Mouse (Mus musculus): Measurements from ENCODE around the gene Tmem200a.
"Not testable (repeated sequence)": the region's sequence is repeated elsewhere in the genome, so short reads cannot be mapped to it uniquely, and the experiment has no call there.

Tmem200a gene

DNA sequence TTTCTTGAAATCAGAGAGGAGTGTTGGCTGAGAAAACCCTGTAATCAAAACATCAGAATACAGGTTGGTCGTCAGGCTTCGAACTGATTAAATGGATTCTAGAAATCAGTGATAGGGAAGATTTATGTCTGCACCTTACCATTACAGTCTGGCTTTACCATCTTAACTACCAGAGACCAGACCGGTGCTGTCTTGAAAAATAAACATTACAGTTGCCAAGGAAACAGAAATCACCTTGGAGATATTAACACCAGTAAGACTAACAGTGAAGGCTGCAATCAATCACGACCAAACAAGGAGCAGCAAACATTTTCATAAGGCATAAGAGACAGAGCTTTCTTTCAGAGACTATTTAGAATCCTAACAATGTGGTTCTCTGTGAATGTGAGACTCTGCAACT, 116.0 kb downstream of the Tmem200a start:
- DNase-seq: no peak

DNA sequence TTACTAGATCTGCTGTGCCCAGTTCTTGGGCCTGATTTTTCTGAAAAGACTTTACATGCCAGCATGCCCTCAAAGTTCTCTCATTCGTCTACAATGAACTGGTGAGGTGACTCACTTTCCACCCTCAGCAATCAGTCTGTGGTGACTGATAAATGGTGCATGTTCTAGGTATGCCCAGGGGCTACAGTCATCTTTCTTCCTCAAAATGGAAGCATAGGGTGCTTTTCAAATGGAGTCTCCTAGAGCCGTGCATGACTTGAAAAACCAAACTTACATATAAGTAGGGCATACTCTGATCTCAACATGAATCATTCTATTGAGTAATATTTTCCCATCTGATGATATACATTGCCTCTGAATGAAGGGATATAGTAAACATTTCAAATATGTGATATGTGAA, 117.8 kb downstream of the Tmem200a start:
- DNase-seq: no peak

DNA sequence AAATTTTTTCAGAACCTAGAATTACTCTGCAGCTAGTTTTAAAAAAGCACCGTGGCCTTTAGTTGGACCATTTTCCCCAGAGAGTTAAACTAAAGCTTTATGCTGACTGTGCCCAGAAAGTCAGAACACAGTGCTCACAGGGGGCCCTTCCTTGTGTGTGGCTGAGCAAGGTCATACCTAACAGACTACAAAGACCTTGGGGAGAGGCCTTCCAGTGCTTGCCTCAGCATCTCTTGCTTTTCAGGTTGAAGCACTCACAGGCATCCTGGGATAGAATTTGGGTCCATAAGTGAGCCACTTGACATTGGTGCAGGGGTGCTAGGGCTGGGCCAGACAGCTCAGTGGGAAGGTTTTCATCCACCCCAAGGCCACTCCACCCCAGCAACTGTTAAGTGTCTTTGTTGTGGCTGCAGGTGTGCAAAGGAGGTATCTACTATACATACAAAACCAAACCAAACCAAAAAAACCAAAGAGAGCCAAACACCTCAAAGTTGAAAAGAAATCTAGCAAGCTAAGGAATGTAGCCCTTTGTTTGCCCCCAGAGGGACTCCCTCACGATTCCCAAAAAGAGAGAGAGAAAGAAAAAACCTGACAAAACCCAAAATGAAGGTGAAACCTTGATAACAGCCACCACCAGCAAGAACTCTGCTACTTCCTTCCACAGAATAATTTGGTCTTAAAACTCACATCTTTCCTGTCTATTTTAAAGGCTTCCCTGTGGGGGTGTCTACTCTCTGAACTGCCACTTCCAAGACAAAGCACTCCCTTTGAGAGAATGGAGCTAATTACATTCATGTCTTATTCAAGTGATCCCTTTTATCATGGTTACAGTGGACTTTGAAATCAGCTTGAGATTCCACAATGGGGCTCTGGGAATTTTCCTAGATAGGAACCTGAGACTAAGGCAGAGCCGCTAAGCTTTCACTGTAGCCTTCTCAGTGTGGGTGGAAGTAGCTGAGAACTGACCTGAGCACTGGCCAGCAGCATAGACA, 119.8 kb downstream of the Tmem200a start:
- no peak for DNase-seq

DNA sequence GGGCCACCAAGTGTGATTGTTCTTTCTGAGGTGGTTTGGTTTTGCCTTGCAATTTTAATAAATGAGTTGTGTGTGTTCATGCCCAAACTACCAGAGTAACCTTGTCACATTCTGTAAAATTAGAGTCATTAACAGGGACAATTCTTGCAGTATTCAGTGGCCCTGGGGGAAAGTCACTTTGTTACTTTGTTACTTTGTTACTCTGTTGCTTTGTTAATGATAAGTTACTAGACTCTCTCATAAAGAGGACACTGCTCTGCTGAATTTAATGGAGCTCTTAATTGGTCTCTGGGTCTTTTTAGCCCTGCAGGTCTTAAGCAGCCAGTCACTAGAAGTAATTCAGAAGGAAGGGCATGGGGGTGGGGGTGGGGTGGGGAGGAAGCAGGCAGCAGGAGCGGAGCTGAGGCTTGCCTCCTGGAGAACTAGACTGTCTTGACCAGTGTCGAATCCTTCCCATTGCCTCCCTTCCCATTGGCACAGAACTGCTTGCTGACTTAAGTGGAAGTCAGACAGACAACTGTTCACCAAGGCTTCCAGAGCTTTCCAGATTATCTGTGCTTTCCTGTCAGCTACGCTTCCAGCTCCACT, 124.1 kb downstream of the Tmem200a start:
- DNase-seq: no peak

DNA sequence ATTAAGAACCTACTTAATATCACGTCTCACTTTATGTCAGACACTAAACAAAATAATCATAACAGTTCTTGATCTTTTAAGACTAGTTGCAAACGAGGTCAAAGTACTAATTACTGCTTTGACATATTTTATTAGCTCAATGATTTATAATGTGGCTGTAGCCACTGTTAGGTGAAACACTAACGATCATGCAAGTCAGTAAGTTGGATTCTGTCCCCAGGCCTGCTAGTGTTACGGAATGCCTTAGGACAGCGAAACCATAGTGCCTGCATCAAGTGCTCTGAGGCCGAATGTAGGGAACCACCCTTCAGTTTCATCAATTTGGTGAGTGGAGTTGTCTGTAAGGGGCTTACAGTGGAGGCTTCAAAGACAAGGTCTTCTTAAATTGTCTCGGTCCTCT, 126.0 kb downstream of the Tmem200a start:
- DNase-seq: no peak

DNA sequence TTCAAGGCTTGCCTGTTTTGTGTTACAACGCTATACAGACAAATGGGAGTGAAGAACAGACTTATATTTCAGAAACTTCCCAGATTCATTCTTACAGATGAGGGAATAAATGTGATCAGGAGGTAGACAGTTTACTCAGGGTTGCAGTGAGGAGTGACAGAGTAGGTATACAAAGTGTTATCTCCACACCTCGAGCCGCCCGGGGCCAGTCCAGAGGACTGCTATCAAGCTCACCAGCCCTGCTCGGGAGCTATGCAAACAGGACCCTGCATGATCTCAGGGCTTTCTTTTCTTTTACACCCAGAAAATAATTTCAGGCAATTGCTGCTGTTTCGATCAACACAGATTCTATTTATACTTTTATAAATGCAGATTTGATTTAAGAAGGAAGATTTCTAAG, 126.7 kb downstream of the Tmem200a start:
- no peak for DNase-seq

DNA sequence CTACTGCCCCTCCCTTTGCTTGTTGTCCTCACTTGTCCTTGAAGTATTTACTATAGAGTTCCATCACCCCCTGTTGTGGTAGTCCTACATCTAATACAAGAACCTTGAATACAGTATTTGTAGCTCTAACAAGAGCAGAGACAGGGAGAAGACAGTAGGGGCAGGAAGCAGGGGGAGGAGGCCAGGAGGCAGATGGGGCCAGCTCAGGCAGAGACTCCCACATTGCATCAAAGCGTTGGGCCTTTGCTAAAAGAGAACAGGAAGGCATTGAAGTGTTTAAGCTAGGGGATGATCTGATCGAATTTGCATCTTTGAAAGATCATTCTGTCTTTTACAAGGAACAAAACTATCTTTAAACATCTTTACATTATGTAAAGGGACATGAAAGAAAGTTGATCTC, 133.0 kb downstream of the Tmem200a start:
- no peak for DNase-seq

DNA sequence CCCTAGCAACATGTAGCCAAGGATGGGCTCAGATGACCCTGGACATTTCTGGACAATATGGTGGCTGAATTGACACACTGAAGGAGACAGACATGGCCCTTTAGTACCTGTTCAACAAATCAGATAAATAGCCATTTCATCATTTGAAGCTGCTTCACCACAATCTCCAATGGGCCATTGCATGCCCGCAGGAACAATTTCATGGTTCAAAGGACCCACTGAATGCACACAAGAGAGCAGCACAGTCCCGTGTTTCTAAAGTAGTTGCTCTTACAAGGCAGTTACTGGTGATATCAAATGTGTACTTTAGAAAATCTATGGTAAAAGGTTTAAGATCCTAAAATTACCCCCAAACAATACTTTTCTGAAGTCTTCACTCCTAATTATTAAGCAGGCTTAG, 134.2 kb downstream of the Tmem200a start:
- no peak for DNase-seq

DNA sequence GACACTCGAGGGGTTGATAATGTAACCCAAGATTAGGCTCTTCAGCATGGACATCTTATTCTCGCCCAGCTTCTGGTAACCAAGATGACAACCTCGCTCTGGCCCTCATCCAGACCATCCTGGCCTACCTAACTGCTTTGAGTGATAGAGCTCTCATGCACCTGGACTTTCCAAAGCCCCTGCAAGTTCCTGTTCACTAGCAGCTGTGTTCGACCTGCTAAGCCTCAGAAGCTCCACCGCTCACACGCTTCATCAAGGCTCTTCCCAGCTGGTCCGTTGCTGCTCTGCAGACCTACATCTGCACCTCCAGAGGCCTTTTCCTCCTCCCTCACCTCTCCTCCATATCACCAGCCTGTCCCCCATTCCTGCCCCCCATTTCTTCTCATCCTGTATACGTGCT, 147.1 kb downstream of the Tmem200a start:
- DNase-seq: no peak

DNA sequence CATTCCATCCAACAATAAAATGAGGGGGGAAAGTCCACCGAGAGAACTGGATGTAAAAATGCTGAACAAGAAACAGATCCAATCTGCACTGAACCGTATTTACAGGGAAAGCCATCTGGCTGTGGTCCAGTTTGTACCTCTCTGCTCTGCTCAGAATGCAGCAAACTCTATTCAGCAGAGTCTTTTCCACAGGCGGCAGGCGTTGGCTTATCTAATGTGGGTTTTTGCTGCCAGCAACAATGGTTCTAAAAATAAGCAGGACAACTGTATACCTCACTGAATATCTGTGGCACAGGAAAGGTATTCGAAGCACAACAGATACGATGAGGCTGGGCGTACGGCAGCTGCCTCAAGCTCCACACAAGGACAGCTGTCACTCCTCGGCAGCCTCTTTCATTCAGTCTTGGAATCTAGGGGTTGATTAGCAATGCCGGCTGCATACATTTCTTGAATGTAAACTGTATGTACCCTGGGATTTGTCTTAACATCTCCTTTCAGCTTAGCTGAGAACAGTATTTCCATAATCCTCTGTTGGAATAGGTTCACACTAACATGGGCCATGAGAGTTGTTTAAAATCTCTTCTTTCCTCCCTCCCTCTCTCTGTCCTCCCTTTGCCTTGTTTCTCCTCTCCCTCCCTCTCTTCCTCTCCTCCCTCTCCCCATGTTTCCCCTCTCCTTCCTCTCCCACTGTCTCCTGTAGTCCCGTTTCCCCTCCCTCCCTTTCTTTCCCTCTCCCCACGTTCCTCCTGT, 149.3 kb downstream of the Tmem200a start:
- DNase-seq: no peak

DNA sequence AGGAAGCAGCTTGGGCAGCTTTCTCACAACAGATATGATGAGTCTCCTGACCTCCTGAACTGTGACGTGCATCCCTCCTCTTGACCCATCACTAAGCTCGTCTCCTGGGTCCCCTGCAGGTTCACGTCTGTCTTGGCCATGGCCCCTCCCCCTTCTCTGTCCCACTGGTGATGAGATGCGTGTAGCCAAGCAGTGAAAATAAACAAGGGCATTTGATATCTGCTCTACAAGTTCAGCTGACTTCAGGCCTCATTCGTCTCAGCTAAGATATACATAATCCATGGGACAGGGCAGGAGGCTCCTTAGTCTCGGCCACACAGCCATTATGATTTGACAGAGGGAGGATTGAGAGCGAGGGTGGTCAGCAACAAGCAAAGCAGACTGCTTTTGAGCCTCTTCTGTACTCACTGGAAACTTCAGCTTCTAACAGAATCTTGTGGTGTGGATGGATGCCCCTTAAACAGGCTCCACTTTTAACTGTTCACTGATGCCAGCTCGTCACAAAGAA, 149.9 kb downstream of the Tmem200a start:
- no peak for DNase-seq

DNA sequence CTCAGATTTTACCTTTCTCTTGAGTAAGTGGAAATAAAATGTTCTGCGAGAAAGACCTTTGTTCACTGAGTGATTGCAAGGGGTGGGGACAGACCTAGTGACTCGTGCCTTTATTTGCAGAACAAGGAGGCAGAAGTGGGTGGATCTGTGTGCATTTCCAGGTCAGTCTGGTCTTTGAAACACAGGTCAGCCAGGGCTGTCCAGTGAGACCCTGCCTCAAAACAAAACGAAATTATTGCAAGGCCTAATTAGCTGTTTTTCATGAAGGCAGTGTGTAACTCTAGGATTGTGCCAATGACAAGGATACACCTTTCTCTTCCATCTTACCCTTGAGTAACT, 150.4 kb downstream of the Tmem200a start:
- no peak for DNase-seq

DNA sequence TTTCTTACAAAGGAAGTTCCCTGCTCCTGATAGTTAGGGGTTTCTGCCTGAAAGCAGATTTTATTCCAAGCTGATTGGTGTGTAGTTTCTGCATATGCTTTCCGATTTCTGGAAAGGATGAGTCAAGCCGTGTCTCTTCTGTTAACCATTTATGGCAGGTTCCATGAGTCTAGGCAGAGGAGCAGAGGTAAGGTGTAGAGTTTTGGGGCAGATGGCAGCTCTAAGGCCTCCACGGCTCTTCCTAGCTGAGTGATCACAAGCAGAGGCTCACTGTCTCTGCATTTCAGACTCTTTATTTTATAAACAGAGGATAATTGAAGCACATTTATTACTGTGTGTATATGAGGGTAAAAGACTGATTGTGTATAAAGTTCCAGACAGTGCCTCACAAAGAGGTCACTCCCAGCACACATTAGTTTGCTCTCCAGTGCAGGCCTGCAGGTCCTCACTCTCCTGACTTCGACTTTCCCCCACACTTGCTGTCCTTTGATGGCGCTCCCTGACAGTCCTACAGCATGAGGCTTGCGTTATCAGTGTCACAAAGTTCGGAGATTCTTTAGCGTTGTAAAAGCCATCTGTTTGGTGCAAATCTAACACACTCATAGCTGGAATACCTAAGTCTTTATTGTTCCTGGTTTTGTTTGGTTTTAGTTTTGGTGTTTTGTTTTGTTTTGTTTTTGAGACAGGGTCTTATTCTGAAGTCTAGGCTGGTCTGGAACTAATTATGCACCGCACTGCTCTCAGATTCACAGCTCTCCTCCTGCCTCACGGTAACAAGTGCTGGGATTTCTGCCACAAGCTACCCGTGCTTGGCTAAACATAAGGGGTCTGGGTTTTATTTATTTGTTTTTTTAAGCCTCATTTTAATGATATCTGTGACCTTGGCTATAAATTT, 151.1 kb downstream of the Tmem200a start:
- no peak for DNase-seq

DNA sequence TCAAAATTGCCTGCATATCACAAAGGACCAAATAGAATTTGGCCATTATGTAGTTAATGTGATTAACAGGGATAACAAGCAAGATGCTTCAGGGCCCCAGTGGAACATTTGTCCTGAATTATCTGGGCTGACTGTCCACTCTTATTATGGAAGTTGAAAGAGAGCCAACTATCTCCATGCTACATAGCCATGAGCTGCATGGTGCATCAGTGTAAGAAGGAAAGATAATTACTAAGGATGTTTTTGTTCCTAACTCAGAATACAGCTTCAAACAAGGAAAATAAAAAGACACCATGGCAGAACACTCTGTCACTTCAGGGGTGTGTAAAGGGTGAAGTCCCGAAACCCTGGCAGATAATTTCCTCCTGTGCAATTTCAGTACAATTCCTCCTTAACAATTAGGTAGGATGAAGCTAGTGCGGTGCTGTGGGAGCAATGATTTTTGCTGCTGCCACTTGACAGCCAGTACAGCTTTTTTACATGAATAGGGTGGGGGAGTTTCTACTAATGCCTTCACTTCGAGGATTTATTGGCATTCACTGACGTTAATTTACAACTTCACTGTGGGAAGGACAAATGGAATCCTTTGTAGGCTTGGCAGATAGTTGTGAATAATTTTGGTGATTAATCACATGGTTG, 158.1 kb downstream of the Tmem200a start:
- no peak for DNase-seq

DNA sequence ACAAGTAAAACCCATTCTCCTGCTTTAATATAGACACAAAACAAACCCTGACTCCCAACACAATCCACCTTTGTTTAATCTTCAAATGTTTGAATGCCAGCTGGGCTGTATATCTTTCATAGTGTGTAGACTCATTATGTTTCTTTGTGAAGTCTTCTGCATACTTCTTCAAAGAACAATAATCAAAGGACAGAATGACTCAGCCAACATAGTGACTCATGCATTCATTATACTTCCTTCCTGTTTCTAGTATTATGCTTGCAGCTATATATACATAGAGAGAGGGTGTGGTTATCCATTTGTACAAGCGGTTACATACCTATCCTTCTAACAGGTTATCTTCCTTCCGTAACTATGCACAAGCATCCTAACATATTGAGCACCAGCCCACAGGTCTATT, 160.7 kb downstream of the Tmem200a start:
- DNase-seq: no peak

DNA sequence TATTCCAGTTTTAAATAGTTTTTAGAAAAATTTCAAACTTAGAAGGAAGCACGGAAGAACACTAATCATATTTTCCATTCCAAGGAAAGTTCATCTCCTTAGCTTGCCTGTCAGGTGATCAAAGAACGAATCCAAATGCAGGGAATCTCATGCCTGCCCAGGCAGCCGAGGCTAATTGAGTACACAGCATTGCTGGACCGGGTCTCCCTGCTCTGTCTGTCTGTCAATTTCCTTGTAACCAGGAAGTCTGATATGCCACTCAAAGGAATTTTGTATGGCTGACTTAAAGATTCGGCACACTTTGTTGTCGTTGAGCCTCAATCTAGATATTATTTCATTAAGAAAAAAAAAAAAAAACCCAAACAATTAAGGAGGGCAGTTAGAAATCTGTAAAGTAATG, 168.6 kb downstream of the Tmem200a start:
- DNase-seq: no peak

DNA sequence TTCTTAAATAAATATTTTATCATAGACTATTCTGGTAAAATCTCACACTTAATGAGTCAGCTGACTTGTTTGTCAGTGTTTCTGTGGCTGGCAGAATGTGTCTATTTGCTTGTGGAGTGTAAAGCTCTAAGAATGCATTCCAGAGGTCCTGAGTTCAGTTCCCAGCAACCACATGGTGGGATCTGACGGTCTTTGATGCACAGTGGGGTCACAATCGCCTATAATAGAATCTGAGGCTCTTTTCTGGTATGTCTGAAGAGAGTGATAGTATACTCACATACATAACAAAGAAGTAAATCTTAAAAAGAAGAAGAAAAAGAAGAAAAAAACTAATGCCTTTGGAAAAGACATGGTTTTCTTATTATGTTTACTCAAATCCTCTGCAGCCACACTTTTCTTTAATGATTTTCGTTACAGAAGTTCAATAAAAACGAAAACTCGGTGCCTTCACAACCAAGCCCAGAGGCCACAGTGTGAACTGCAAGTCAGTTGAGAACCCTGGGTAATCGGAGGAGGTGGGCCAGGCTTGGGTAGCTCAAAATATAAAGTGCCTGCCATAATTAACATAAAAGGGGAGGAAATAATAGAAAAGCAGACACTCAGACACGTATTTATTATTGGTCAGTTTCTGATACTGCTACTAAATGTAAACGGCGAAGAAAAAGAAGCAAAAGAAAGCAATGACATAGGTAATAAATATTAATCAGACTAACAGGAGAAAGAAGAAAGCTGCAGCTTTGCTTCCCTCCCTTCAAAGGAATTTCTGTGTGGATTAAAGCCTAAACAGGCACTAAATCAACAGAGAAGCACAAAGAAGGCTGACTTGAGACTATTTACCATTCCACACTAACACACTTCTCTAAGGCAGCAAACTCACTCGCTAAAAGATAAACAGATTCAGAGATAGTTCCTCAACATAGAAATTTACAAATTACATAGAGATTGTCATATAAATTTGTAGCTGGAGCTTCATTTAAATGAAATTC, 170.5 kb downstream of the Tmem200a start:
- no peak for DNase-seq

DNA sequence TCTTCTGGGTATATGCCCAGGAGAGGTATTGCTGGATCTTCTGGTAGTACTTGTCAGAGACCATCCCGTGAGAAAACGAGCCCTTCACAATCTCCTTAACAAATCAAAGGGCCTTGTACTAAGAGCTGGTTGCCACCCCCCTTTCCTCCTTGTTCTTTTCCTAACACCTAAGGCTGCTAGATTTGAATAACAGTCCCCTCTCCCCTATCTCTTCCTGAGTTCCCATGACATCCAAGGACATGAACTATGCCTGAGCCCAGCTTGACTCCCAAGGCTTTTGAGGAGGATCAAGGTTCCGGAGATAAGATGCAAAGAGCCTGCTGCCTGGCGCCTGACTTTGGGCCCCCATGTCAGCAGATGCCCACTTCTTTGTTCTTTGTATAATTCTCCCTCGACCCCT, 184.7 kb downstream of the Tmem200a start:
- DNase-seq: not testable (repeated sequence)

DNA sequence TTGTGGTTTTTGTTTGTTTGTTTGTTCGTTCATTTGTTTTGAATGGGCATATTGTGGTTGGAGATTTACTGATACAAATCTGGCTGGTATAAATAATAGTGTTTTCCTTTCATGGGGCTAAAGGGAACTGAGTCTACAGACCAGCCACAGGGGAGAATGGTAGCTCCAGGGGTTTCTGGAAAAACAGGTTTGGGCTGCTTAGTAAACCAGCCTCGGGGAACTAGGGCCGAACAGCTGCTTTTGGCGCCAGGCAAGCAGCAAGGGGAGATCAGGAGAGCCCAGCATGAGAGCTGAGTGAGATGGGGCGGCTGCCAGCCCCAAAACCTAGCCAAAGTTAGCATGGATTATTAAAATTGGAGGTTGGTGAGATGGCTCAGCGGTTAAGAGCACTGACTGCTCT, 191.6 kb downstream of the Tmem200a start:
- DNase-seq: no peak

DNA sequence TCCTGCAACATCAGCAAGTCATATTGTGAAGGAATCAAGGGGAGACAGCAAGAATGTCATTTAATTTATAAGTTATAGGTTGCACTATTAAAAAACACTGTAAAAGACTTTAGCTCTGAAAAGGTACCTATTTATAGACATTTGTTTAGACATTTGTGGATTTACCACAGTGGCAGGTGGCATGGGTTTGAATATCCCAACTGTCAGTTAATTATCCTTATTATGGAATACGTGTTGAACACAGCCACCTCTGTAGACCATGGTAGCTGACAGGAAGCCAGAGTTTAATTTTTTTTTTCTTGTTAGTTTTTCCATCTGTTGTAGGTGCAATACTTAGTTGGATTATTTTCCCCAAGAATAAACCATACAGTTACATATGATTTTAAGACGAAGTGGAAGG, 194.3 kb downstream of the Tmem200a start:
- DNase-seq: no peak

DNA sequence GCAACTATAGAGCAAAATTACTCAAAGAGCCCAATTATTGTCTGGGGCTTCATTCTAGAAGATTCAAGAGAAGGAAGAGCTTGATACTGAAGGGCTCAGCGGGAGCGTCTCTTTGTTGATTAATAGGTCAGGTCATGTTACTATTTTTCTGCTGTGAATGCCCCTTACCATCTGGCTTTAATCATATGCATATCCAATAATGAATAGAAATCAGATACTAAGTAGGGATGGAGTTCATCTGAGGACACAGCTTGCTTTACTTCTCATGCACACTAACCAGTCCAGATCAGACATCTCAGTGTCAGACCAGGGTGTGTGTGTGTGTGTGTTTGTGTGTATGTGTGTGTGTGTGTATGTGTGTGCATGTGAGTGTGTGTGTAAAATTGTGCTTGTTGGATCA, 201.1 kb downstream of the Tmem200a start:
- DNase-seq: no peak
